Mouse (Mus musculus) MEL (cell line): ENCODE measurements around the gene Psmd11.

Source experiments
- CTCF ChIP-seq, 3 experiments: IDR thresholded peaks in 2 of 3; conservative IDR thresholded peaks in 1 of 3; 2 replicates each; pipeline ENCODE4 v1.5.1; 2011 to 2012; ENCODE audit warnings: low read length in 3 of 3, low read depth in 2 of 3, mild to moderate bottlenecking in 2 of 3, improper control_type of control experiment in 1 of 3, inconsistent platforms in 1 of 3, mixed read lengths in 1 of 3, moderate library complexity in 1 of 3; ENCODE audit not compliant: control insufficient read depth in 1 of 3, insufficient read depth in 1 of 3, poor library complexity in 1 of 3, severe bottlenecking in 1 of 3
- EP300 ChIP-seq, 2 experiments: IDR thresholded peaks; 2 replicates each; pipeline ENCODE4 v1.6.1; 2011; ENCODE audit warnings: improper control_type of control experiment in 2 of 2, low read length in 2 of 2, low read depth in 1 of 2, mild to moderate bottlenecking in 1 of 2
- HCFC1 ChIP-seq: IDR thresholded peaks from 2 replicates; pipeline ENCODE4 v1.6.1; 2012; ENCODE audit warnings: low read depth, mild to moderate bottlenecking, inconsistent platforms, low read length, improper control_type of control experiment, moderate library complexity
- KAT2A ChIP-seq: conservative IDR thresholded peaks from 2 replicates; pipeline ENCODE4 v1.6.1; 2012; ENCODE audit warnings: low read depth, low read length, improper control_type of control experiment, inconsistent platforms
- NELFE ChIP-seq: IDR thresholded peaks from 2 replicates; pipeline ENCODE4 v1.6.1; 2011; ENCODE audit warnings: low read depth, low read length, improper control_type of control experiment
- POLR2A ChIP-seq, 2 experiments: IDR thresholded peaks; 2 replicates each; pipeline ENCODE4 v1.6.1; 2011 to 2012; ENCODE audit warnings: low read length in 2 of 2, mild to moderate bottlenecking in 2 of 2, control low read depth in 1 of 2, improper control_type of control experiment in 1 of 2, low read depth in 1 of 2, moderate library complexity in 1 of 2; ENCODE audit not compliant: control insufficient read depth in 1 of 2, insufficient read depth in 1 of 2, poor library complexity in 1 of 2
- UBTF ChIP-seq: IDR thresholded peaks from 2 replicates; pipeline ENCODE4 v1.6.1; 2012; ENCODE audit warnings: low read depth, mild to moderate bottlenecking, inconsistent platforms, low read length, improper control_type of control experiment, moderate library complexity, borderline replicate concordance; ENCODE audit not compliant: insufficient read depth
- USF1 ChIP-seq: IDR thresholded peaks from 2 replicates; pipeline ENCODE4 v1.6.1; 2014; ENCODE audit warnings: low read depth, mild to moderate bottlenecking, inconsistent platforms, low read length, improper control_type of control experiment, moderate library complexity
- ZC3H11A ChIP-seq: IDR thresholded peaks from 2 replicates; pipeline ENCODE4 v1.6.1; 2012; ENCODE audit warnings: low read depth, mild to moderate bottlenecking, inconsistent platforms, low read length, improper control_type of control experiment
- ZNF384 ChIP-seq: IDR thresholded peaks from 2 replicates; pipeline ENCODE4 v1.6.1; 2012; ENCODE audit warnings: low read depth, mild to moderate bottlenecking, inconsistent platforms, low read length, improper control_type of control experiment

DNA sequence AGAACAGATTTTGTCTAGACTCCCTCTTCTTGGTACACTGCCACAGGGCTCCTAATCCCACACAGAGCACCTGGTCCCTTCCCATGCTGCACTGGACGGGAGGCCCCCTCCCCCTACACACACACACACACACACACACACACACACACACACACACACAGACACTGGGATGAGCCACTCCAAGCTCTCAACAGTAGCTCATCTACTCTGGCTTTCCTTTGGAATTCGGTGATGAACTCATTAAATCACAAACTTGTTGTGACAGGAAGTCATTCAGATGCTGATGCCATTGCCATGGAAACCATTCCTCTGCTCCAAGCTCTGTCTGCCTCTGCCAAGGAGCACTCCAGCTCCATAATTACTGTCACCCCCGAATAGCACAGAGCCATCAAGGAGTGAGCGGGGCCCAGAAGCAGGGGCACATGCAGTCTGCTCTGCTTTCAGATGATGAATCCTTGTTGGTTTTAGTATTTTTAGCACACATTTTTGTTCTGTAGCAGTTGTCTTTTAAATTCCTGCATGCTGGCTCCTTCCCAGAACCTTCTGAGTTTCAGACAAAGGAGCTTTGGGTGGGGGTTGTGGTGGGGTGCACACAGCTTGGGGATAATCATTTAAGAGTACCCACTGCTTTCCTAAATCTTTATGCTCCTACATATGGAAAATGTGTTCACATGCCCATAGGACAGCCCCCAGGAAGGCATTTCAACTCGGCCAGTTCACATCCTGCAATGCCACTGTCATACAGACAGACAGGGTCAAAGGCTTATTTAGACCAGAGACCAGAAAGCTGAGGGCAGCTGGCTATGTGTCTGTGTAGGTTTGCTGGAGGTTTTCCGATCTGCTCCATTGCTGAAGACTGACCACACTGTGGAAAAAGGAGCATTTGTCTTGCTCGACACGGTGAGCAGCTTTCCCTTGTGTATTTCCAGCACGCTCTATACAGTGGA lies 90.3 kb downstream of the Psmd11 start:
- no peak for TF ChIP-seq CTCF (IDR thresholded peaks at IDR 0.05 in 2 of 3, conservative IDR thresholded peaks at IDR 0.05 in 1 of 3; ENCODE audit: control insufficient read depth in 1 of 3, insufficient read depth in 1 of 3, low read depth in 2 of 3, low read length in 3 of 3, poor library complexity in 1 of 3, severe bottlenecking in 1 of 3)
- no peak for TF ChIP-seq POLR2A (IDR thresholded peaks at IDR 0.05; ENCODE audit: control insufficient read depth in 1 of 2, insufficient read depth in 1 of 2, low read depth in 1 of 2, low read length in 2 of 2, poor library complexity in 1 of 2)
- TF ChIP-seq HCFC1: no peak
- no peak for TF ChIP-seq UBTF
- no peak for TF ChIP-seq KAT2A
- no peak for TF ChIP-seq USF1
- TF ChIP-seq NELFE: no peak
- no peak for TF ChIP-seq ZNF384
- no peak for TF ChIP-seq EP300 (IDR thresholded peaks at IDR 0.05; ENCODE audit: low read depth in 1 of 2, low read length in 2 of 2)
- no peak for TF ChIP-seq ZC3H11A
